Mouse (Mus musculus) spleen, embryonic (tissue): ENCODE measurements around the gene Rpl10-ps3.

Experiments used
- CTCF ChIA-PET: fragments of 350-600 bp; sonication (Branson Sonifier 250); formaldehyde crosslinking; loops from one replicate; lab custom pipeline; 2022; lab: Charles Lee

Rpl10-ps3 gene

GRCm38 (mm10) chr9:50311036-50311545, 33.7 kb downstream of the Rpl10-ps3 start:
- CTCF ChIA-PET: no interaction called here

GRCm38 (mm10) chr9:50305666-50306402, 38.9 kb downstream of the Rpl10-ps3 start:
- CTCF ChIA-PET: no interaction called here

- CTCF ChIA-PET: no interaction called here
These were observed 39.7 kb downstream of the Rpl10-ps3 start for GRCm38 (mm10) chr9:50305046-50305445.

- CTCF ChIA-PET: no interaction called here
These were observed 40.8 kb downstream of the Rpl10-ps3 start for GRCm38 (mm10) chr9:50304004-50304403.

- CTCF ChIA-PET: no interaction called here
These were observed 43.0 kb downstream of the Rpl10-ps3 start for GRCm38 (mm10) chr9:50301722-50302121.

- CTCF ChIA-PET: no interaction called here
These were observed 46.4 kb downstream of the Rpl10-ps3 start for GRCm38 (mm10) chr9:50298389-50298788.
